Mouse (Mus musculus): ENCODE results near the gene Nudt16. TPM values are rescaled to one million over a fixed set of nuclear protein-coding genes. Genes with fewer than 3 reads are reported as not detected.
"Not testable (repeated sequence)": the region's sequence is repeated elsewhere in the genome, so short reads cannot be mapped to it uniquely, and the experiment has no call there.

Gene Nudt16
- 26.0 and 27.1 TPM in 2 replicates for polyA plus RNA-seq (2015; fragmentation: Nextera tagmentation; extraction: Ambion mirVana)

DNA sequence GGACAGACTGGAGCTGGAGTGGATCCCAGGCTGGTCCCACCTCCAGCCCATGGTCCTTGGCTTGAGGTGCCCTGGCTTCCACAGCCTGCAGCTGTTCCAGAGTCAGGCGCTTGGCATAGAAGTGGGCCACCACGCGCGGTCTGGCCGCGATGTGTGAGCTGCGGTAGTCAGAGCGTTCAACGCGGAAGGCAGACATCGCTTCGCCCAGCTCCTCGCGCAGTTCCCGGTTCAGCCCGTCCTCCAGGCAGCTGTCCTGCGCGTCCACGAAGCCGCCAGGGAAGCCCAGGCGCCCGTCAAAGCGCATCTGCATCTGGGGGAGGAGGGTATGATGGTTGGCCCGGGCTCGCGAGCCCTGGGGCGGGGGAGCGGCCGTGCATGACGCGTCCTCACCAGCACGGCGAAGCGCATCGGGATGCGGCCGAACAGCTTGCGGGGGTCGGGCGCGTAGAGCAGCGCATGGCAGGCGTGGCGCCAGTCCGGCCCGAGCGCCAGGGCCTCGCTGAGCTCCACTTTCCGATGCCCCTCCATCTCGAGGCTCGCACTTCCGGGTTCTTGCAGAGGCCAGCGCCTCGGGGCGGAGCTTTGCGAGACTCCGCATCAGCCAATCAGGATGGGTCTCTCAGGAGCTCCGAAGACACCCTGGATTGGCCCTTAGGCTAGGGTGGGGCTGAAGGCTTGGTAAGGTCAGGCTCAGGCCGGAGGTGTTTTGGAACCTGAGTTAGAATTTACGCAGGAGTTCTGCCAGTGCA lies at the start of gene Nudt16:
Nudt16 (minus strand) TSS at position 572 of the 749 bp plus-strand sequence.
- Histone ChIP-seq H3K4me1 (replicated peaks) (peaks cover 27% of the 10 kb centered on the region), H3K4me3 (peak within 1 kb of the TSS; percentile 76), H3K9ac (peak within 1 kb of the TSS; percentile 86), H3K27ac (replicated peaks) (peak within 1 kb of the TSS; percentile 95), H3K27me3 (peaks cover 4% of the 10 kb centered on the region; the same call in 1 of the 2 replicates), H3K4me2 (peak within 1 kb of the TSS; percentile 86), H3K36me3 (peaks cover 3% of the 10 kb centered on the region; the same call in 1 of the 2 replicates), H3K9me3 (no peaks in the 10 kb centered on the region)
- WGBS: under 1% methylated on average over 60 of the region's 60 CpGs
- peak; percentile 99 for ATAC-seq (ENCODE audit: low read depth)

DNA sequence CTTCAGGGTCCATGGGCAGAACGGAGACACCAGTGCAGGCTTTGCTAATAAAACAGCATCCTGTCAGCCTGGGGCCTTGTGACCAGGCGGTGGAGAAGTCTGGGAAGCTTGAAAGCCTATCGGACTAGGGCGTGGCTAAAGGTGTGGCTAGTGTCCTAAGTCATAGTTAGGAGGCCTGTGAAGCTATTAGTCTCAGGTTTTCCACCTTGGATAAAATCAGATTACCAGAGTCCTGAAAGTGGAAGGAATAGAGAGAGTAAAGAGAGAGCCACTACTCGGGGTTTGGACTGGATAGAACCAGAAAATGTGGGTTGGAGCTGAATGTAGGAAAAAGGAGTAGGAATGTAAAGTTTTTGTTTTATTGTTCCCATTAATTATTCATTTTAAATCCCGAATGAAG lies 13.4 kb upstream of the Nudt16 start, which contains the start of gene 1700080E11Rik:
1700080E11Rik (minus strand) TSS at position 101 of the 400 bp plus-strand sequence.
- Histone ChIP-seq H3K36me3 (no peaks in the 10 kb centered on the region), H3K4me2 (no peak within 1 kb of the TSS), H3K9me3 (no peaks in the 10 kb centered on the region), H3K27ac (replicated peaks) (no peak within 1 kb of the TSS), H3K4me1 (replicated peaks) (no peaks in the 10 kb centered on the region), H3K4me3 (no peak within 1 kb of the TSS), H3K9ac (no peak within 1 kb of the TSS), H3K27me3 (no peaks in the 10 kb centered on the region)
- ATAC-seq (ENCODE audit: low read depth): no peak
- 84% methylated on average over 6 of the region's 6 CpGs for WGBS

DNA sequence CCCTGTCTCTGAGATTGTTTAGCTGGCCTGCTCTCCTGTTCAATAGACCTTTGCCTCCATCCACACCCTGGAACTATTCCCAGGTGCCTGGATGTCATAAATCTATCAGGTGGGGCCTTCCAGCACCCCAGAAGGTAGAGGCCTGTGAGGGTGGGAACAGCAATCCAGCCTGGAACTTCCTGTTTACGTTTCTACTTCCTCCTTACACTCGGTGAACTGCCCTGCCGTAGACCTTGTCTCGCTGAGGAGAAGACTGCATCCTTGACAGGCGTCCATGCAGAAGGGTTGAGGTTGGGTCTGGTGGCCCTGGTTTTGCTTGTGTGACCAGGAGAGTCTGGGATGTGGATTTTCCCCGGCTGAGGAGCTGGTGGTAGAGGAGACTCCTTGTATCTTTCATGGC lies 7.6 kb upstream of the Nudt16 start:
- Histone ChIP-seq H3K9me3 (no peaks in the 10 kb centered on the region), H3K36me3 (no peaks in the 10 kb centered on the region), H3K4me1 (replicated peaks) (no peaks in the 10 kb centered on the region), H3K9ac (no peak overlapping the region), H3K27ac (replicated peaks) (no peak overlapping the region), H3K4me3 (no peak overlapping the region), H3K27me3 (no peaks in the 10 kb centered on the region; the same call in 1 of the 2 replicates), H3K4me2 (no peak overlapping the region)
- WGBS: 85% methylated on average over 6 of the region's 6 CpGs
- no peak for ATAC-seq (ENCODE audit: low read depth)

DNA sequence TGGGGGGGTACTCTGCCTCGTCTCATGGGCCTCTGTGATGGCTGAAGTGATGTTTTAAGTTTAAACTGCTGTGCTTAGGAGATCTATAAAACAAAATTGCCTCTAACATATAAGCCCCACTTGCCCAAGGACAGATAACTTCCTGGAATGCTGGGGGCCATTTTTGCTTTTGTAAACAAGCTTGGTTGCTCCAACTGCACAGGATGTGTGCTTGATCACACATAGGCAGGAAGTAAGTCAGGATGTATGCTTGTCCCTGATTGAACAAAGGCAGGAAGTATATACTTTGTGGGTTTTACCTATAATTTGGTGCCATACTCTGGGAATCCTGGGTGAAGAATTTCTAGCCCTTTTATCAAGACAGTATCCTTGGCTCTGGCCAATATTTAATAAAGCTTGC lies 4.8 kb upstream of the Nudt16 start:
- Histone ChIP-seq H3K4me3 (no peak overlapping the region), H3K27ac (replicated peaks) (no peak overlapping the region), H3K4me1 (replicated peaks) (peaks cover 5% of the 10 kb centered on the region), H3K4me2 (no peak overlapping the region), H3K36me3 (no peaks in the 10 kb centered on the region), H3K9ac (no peak overlapping the region), H3K27me3 (peaks cover 4% of the 10 kb centered on the region; the same call in 1 of the 2 replicates), H3K9me3 (no peaks in the 10 kb centered on the region)
- WGBS: 41% methylated on average over 1 of the region's 1 CpGs
- no peak for ATAC-seq (ENCODE audit: low read depth)

DNA sequence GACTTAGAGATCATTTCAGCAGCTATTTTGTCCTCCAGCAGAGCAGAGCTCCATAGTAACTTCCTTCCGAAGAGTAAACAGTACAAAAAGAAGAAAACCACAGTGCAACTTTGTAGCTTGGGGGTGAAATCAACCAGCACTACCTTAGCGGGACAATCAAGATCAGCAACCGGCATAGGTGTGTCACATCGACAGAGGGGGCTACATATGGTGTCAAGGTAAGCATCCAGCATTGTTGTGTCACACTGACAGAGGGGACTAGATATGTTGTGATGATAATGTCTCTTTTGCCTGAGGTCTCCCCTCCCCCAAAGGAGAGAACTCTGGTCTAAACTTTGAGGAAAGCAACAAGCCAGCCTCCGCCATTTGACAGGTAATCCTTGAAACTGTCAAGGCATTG lies 2.9 kb upstream of the Nudt16 start:
- no peaks in the 10 kb centered on the region for H3K36me3 ChIP-seq
- no peak for ATAC-seq (ENCODE audit: low read depth)
- H3K4me2 ChIP-seq: no peak overlapping the region
- H3K4me1 ChIP-seq (replicated peaks): peaks cover 22% of the 10 kb centered on the region
- no peak overlapping the region for H3K27ac ChIP-seq (replicated peaks)
- H3K9ac ChIP-seq: no peak overlapping the region
- H3K27me3 ChIP-seq: peaks cover 4% of the 10 kb centered on the region; the same call in 1 of the 2 replicates
- H3K9me3 ChIP-seq: no peaks in the 10 kb centered on the region
- 86% methylated on average over 5 of the region's 5 CpGs for WGBS
- H3K4me3 ChIP-seq: no peak overlapping the region

DNA sequence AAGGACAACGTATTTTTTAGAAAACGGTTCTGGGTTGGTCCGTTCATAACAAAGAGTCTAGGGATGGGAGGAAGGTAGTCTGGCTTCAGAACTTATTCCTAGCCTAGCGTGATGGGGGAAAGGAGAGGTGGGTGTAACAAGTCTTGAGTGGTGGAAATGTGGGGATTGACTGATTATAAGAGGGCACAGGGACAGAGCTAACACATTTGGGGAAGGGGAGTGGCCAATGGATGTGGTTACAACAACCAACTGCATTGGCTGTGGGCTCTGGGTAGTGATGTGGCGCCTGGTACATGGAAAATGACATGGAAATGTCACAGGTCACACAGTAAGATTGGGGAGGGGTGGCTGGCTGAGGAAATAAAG lies 361 bp upstream of the Nudt16 start:
- 25% methylated on average over 5 of the region's 5 CpGs for WGBS
- peaks cover 4% of the 10 kb centered on the region; the same call in 1 of the 2 replicates for H3K27me3 ChIP-seq
- H3K9me3 ChIP-seq: no peaks in the 10 kb centered on the region
- no peaks in the 10 kb centered on the region for H3K36me3 ChIP-seq
- peak overlapping the region; percentile 76 for H3K4me3 ChIP-seq
- peak; percentile 57 for ATAC-seq (ENCODE audit: low read depth)
- peaks cover 27% of the 10 kb centered on the region for H3K4me1 ChIP-seq (replicated peaks)
- peak overlapping the region; percentile 86 for H3K4me2 ChIP-seq
- peak overlapping the region; percentile 95 for H3K27ac ChIP-seq (replicated peaks)
- H3K9ac ChIP-seq: 0 out of 2 replicates have a peak overlapping the region, but pooled peaks have one; percentile 86

DNA sequence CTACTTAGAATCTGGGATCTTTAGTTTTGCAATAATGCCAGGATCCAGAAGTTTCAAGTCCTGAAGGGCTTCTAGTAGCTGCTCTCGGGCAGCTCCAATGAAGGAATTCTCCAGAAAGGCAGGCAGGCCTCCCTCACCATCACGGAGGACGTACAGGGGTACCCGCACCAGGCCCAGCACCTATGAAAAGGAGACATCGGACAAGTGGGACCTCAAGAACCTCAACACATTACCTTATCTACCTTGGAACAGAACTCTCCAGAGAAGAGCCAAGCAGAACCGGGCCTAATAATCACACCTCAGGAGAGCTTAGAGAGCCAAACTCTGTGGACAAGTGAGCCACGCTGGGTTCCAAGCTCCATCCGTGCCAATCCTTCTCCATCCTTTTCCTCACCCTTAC lies 1.3 kb downstream of the Nudt16 start:
- peaks cover 5% of the 10 kb centered on the region; the same call in 1 of the 2 replicates for H3K36me3 ChIP-seq
- peaks cover 27% of the 10 kb centered on the region for H3K4me1 ChIP-seq (replicated peaks)
- ATAC-seq (ENCODE audit: low read depth): no peak
- peak overlapping the region; percentile 86; the same call in 1 of the 2 replicates for H3K9ac ChIP-seq
- no peaks in the 10 kb centered on the region for H3K9me3 ChIP-seq
- 92% methylated on average over 8 of the region's 8 CpGs for WGBS
- H3K27ac ChIP-seq (replicated peaks): no peak overlapping the region
- H3K4me2 ChIP-seq: peak overlapping the region; percentile 86
- H3K27me3 ChIP-seq: peaks cover 4% of the 10 kb centered on the region; the same call in 1 of the 2 replicates
- peak overlapping the region; percentile 76 for H3K4me3 ChIP-seq

DNA sequence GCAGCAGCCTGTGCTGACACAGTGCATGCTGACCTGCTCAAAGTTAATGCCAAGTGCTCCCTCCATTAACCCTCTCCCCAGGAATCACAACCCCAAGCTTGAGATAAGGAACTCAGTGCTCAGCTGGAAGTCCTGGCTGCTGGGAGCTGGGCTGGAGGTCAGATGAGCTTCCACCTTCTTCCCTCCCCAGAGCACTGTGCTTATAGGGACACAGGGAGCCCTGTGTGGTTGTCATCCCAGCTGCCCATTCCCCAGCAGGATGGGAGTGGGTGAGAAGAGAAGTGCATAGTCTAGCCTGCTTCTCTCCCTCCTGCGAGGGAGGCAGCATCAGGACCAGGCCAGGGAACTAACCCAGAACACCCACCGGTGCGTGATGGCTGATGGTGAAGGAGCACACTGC lies 6.4 kb downstream of the Nudt16 start:
- H3K4me1 ChIP-seq (replicated peaks): peaks cover 13% of the 10 kb centered on the region
- not testable (repeated sequence) for ATAC-seq (ENCODE audit: low read depth); H3K4me2 ChIP-seq; H3K9me3 ChIP-seq; H3K27me3 ChIP-seq; H3K36me3 ChIP-seq; H3K27ac ChIP-seq (replicated peaks); H3K4me3 ChIP-seq; H3K9ac ChIP-seq
- WGBS: 100% methylated on average over 3 of the region's 3 CpGs

DNA sequence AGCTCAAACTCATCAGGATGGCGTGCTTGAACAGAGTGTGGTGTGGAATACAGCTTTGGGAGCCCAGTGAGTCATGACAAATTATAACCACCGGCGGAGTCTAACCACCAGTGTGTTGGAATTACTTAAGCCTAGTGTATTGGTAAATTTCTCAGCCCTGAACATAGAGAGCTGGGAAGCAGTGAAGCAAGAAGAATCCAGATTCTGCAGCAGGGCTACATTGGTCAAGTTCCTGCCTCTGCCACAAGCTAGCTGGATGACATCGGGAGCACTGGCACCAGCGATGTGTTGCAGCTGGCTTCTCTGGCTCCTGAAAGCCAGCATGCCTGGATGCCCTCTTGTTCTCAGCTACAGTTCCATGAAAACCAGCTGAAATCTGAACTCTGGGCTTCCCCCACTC lies 27.7 kb downstream of the Nudt16 start:
- Histone ChIP-seq H3K9ac (no peak overlapping the region), H3K4me3 (no peak overlapping the region), H3K27ac (replicated peaks) (no peak overlapping the region), H3K36me3 (no peaks in the 10 kb centered on the region), H3K4me1 (replicated peaks) (no peaks in the 10 kb centered on the region), H3K4me2 (no peak overlapping the region), H3K9me3 (0 out of 2 replicates have a peak, but pooled peaks cover 2% of the 10 kb centered on the region), H3K27me3 (no peaks in the 10 kb centered on the region)
- no peak for ATAC-seq (ENCODE audit: low read depth)
- WGBS: 85% methylated on average over 5 of the region's 5 CpGs

DNA sequence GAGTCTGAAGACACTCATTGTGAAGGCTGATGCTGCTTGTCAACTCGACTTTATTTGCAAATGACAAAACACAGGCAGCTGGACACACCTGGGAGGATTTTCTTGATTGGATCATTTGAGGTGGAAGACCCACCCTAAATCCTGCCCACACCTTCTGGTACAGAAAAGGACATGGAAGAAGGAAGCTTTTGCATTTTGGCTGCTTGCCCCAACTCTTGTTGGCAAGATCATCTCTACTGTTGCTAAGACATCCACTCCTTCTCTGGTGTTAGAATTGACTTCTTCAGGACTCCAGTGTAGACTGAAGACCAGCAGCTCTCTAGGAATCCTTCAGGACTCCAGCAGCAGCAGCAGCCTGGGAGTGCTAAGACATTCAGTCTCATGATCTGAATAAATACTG lies 29.7 kb downstream of the Nudt16 start:
- H3K9me3 ChIP-seq: 0 out of 2 replicates have a peak, but pooled peaks cover 2% of the 10 kb centered on the region
- ATAC-seq (ENCODE audit: low read depth): no peak
- no peaks in the 10 kb centered on the region for H3K27me3 ChIP-seq
- H3K4me2 ChIP-seq: no peak overlapping the region
- H3K4me3 ChIP-seq: no peak overlapping the region
- H3K27ac ChIP-seq (replicated peaks): no peak overlapping the region
- 53% methylated on average over 1 of the region's 1 CpGs for whole genome bisulfite sequencing
- peaks cover 5% of the 10 kb centered on the region; the same call in 1 of the 2 replicates for H3K4me1 ChIP-seq (replicated peaks)
- H3K36me3 ChIP-seq: no peaks in the 10 kb centered on the region
- no peak overlapping the region for H3K9ac ChIP-seq

DNA sequence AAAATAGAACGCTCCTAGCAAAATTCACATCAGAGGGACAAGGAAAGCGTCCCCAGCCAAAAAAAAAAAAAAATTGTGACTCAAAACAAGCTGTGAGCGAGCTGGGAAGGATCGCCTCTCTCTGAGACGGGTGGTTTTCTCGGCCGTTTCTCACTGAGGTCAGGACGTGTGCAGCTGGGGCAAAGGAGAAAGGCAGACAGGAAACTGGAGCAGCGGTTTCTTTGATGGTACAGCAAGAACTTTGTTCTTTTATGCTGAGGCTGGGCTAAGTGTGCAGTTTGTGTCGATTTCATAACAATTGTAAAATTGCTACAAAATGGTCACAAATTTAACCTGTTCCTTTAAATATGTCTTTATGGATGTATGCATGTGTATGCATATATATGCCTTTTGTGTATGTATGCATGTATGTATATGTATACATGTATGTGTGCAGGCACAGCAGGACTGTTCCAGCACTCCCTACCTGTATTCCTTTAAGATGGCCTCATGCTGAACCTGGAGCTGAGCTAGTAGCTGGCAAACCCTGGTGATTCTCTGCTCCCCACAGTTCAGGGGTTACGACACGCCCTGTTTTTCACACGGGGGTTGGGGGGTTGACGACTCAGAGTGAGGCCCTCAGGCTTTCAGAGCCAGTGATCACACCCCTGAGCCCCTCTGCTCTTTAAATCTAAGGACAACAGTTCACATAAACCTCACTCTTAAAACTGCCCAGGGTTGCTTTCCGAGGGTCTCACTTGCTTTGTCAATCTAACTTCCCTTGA lies 30.6 kb downstream of the Nudt16 start:
- Histone ChIP-seq H3K36me3 (no peaks in the 10 kb centered on the region), H3K27me3 (no peaks in the 10 kb centered on the region), H3K9me3 (no peaks in the 10 kb centered on the region), H3K4me1 (replicated peaks) (peaks cover 5% of the 10 kb centered on the region; the same call in 1 of the 2 replicates), H3K4me3 (no peak overlapping the region), H3K27ac (replicated peaks) (no peak overlapping the region), H3K9ac (no peak overlapping the region), H3K4me2 (no peak overlapping the region)
- 65% methylated on average over 15 of the region's 15 CpGs for WGBS
- no peak for ATAC-seq (ENCODE audit: low read depth)

DNA sequence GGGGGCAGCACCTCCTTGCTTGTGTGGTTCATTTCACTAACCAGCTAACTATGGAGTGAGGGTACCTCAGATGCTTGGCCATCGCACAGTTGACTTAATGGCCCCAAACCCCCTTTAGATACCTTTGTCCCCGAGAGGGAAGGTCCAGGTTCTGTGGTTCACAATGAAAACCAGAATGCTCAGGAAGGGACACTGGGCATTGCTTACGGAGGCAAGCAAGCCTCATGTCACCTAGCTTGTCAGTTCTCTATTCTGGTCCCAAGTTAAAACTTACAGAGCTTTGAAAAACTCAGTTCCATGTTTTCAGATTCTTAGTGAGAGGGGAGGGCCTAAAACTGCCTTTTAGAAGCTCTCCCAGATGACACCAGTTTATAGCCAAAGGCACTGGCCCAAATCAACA lies 51.4 kb downstream of the Nudt16 start:
- Histone ChIP-seq H3K4me3 (no peak overlapping the region), H3K9me3 (no peaks in the 10 kb centered on the region), H3K4me2 (no peak overlapping the region), H3K36me3 (peaks cover 30% of the 10 kb centered on the region), H3K27me3 (no peaks in the 10 kb centered on the region), H3K27ac (replicated peaks) (no peak overlapping the region), H3K9ac (no peak overlapping the region), H3K4me1 (replicated peaks) (no peaks in the 10 kb centered on the region)
- ATAC-seq (ENCODE audit: low read depth): no peak
- WGBS: 92% methylated on average over 3 of the region's 3 CpGs
